Mouse (Mus musculus) testis, adult 2 months (tissue): ENCODE results near the gene Fam133b. TPM values are rescaled to one million over a fixed set of nuclear protein-coding genes. Genes with fewer than 3 reads are reported as not detected.
A peak's percentile ranks its signal among the peaks of the same experiment; 100 is the strongest.

ENCODE experiments used
- H3K27ac ChIP-seq: fragments of 200-500 bp; 2 replicates; pipeline ENCODE4 v1.5.1; 2012; ENCODE audit warnings: low read depth, low read length; ENCODE audit not compliant: control insufficient read depth, insufficient read depth
- H3K27me3 ChIP-seq: fragments of 200-500 bp; 2 replicates; pipeline ENCODE4 v1.6.1; 2012; ENCODE audit warnings: mild to moderate bottlenecking, low read length, moderate library complexity; ENCODE audit not compliant: control insufficient read depth, insufficient read depth
- H3K36me3 ChIP-seq: fragments of 200-500 bp; 2 replicates; pipeline ENCODE4 v1.6.1; 2012; ENCODE audit warnings: mild to moderate bottlenecking, low read length; ENCODE audit not compliant: control insufficient read depth, insufficient read depth
- H3K4me1 ChIP-seq: fragments of 200-500 bp; 2 replicates; pipeline ENCODE4 v1.6.1; 2012; ENCODE audit warnings: low read length; ENCODE audit not compliant: control insufficient read depth, insufficient read depth
- H3K4me3 ChIP-seq: fragments of 200-500 bp; 2 replicates; pipeline ENCODE4 v1.5.1; 2012; ENCODE audit warnings: low read depth, mild to moderate bottlenecking, low read length, moderate library complexity, mixed read lengths; ENCODE audit not compliant: control insufficient read depth
- CTCF ChIP-seq: fragments of 200-500 bp; IDR thresholded peaks from 2 replicates; pipeline ENCODE4 v1.5.1; 2012; ENCODE audit warnings: low read depth, mild to moderate bottlenecking, inconsistent platforms, low read length, moderate library complexity; ENCODE audit not compliant: control insufficient read depth, insufficient read depth, insufficient replicate concordance
- POLR2A ChIP-seq: fragments of 200-500 bp; IDR thresholded peaks from 2 replicates; pipeline ENCODE4 v1.6.1; 2012; ENCODE audit warnings: low read depth, mild to moderate bottlenecking, inconsistent platforms, low read length, moderate library complexity; ENCODE audit not compliant: control insufficient read depth
- polyA plus RNA-seq: library from polyadenylated mRNA; depleted of rRNA; stranded (reverse); fragments of >200 nt; gene quantifications from 2 replicates; pipeline ENCODE4 v1.2.3, GENCODE M21; 2012

Fam133b gene
- polyA plus RNA-seq, 1 experiment, result 10.1 TPM

DNA sequence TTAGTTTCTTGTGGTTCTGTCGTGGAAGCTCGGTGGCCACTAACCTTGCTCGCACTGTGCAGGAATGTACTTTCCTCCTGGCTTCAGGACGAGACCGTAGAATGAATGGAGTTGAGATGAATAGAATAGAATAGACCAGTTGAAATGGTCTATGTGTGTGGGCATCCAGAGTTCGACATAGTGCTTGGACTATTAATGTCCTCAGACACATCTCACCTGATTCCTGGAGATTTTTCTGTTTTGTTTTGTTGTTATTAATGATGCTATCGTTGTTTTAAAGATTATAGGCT is 792 bp downstream of the Fam133b start:
- Histone ChIP-seq H3K27me3 (no peaks in the 10 kb centered on the region), H3K27ac (peak overlapping the region; percentile 92; the same call in 1 of the 2 replicates), H3K4me1 (0 out of 2 replicates have a peak, but pooled peaks cover 2% of the 10 kb centered on the region), H3K36me3 (no peaks in the 10 kb centered on the region), H3K4me3 (peak overlapping the region; percentile 96)
- TF ChIP-seq CTCF (no peak), POLR2A (no peak)

DNA sequence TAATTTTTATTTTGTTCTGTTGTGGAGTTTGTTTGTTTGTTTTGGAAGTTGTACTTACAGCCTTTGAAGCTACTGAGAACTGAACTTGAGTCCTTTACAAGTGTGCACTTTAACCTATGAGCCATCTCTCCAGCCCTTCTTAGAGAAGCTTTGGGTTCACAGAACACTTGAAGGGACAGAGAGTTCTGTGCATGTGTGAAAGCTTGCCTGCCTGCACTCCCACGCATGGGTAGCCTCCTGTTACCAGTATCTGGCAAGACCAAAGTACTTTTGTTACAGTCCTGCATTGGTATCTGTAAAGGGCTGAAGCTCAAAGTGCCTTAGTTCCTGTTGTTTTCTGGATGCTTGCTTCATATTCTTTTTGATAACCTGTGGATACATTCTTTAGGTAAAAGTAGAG is 2.6 kb downstream of the Fam133b start:
- no peak for TF ChIP-seq CTCF
- Histone ChIP-seq H3K4me1 (0 out of 2 replicates have a peak, but pooled peaks cover 2% of the 10 kb centered on the region), H3K27ac (no peak overlapping the region), H3K27me3 (no peaks in the 10 kb centered on the region), H3K36me3 (no peaks in the 10 kb centered on the region), H3K4me3 (no peak overlapping the region)

GRCm38 (mm10) chr5:3551481-3551880 is 7.8 kb downstream of the Fam133b start:
- H3K4me3 ChIP-seq, result no peak overlapping the region
- peaks cover 2% of the 10 kb centered on the region; the same call in 1 of the 2 replicates for H3K36me3 ChIP-seq
- no peaks in the 10 kb centered on the region for H3K4me1 ChIP-seq
- H3K27me3 ChIP-seq, result no peaks in the 10 kb centered on the region
- H3K27ac ChIP-seq, result no peak overlapping the region
- TF ChIP-seq CTCF, result no peak
- TF ChIP-seq POLR2A, result no peak

DNA sequence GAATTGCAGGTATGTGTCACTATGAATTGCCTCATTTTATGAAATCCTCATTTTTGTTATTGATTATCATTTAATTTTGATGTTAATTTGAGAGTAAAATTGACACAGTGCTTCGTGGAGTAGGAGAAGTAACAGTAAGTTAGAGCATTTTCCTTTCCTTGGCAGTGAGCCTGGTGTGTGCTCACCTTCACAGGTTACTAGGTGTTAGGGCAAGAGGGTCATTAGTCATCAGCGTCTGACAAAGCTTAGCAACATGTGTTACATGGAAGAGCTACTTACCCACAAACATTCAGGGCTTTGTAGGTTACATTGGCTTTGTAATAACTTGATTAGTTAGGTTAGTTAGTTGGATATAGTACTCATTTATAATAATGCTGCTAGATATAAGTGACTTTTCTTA is 10.6 kb downstream of the Fam133b start:
- Histone ChIP-seq H3K4me3 (no peak overlapping the region), H3K27me3 (no peaks in the 10 kb centered on the region), H3K4me1 (no peaks in the 10 kb centered on the region), H3K36me3 (peaks cover 3% of the 10 kb centered on the region; the same call in 1 of the 2 replicates), H3K27ac (no peak overlapping the region)
- TF ChIP-seq CTCF (no peak), POLR2A (no peak)

GRCm38 (mm10) chr5:3571266-3571665 is 27.6 kb downstream of the Fam133b start, which contains the start of gene 1700109H08Rik:
TSS of gene 1700109H08Rik (plus strand) at chr5:3571566.
- no peaks in the 10 kb centered on the region for H3K4me1 ChIP-seq

DNA sequence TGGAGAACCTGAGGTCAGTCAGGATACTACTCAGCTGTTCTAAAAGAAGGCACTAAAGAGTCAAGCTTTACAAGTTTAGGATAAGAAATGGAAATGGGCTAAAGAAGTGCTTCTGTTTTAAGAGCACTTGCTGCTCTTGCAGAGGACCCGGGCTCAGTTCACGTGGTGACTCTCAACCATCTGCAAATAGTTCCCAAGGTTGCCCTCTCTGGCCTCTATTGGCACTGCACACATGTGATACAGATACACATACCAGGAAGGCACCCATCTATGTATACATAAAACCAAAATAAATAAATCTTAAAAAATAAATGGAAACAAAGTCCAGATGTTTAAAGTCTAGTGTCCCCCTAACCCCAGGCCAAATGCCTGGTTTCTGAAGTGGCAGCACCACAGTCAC is 31.2 kb downstream of the Fam133b start:
- Histone ChIP-seq H3K4me3 (no peak overlapping the region), H3K36me3 (peaks cover 5% of the 10 kb centered on the region), H3K27me3 (no peaks in the 10 kb centered on the region), H3K27ac (no peak overlapping the region), H3K4me1 (no peaks in the 10 kb centered on the region)
- TF ChIP-seq POLR2A (no peak), CTCF (no peak)

More at GRCm38 (mm10) chr5:3571266-3571665, 27.6 kb downstream of the Fam133b start, which contains the start of gene 1700109H08Rik:
- peak within 1 kb of the TSS; percentile 70 for H3K27ac ChIP-seq
- H3K27me3 ChIP-seq, result no peaks in the 10 kb centered on the region
- peaks cover 4% of the 10 kb centered on the region for H3K36me3 ChIP-seq
- peak within 1 kb of the TSS; percentile 85 for H3K4me3 ChIP-seq
- no peak for TF ChIP-seq CTCF
- TF ChIP-seq POLR2A, result no peak

- Histone ChIP-seq H3K36me3 (peaks cover 3% of the 10 kb centered on the region), H3K4me3 (no peak overlapping the region), H3K4me1 (no peaks in the 10 kb centered on the region), H3K27ac (no peak overlapping the region), H3K27me3 (no peaks in the 10 kb centered on the region)
- no peak for TF ChIP-seq POLR2A
These were observed 34.3 kb downstream of the Fam133b start for GRCm38 (mm10) chr5:3577939-3578338.

- H3K4me1 ChIP-seq, result no peaks in the 10 kb centered on the region
- H3K27ac ChIP-seq, result no peak overlapping the region
- no peak for TF ChIP-seq POLR2A
- TF ChIP-seq CTCF, result no peak
- H3K4me3 ChIP-seq, result no peak overlapping the region
- no peaks in the 10 kb centered on the region for H3K27me3 ChIP-seq
- H3K36me3 ChIP-seq, result peaks cover 5% of the 10 kb centered on the region
These were observed 35.4 kb downstream of the Fam133b start for GRCm38 (mm10) chr5:3579066-3579465.
